ENCODE assay signal across 13 mouse cellular contexts in genomic region chr7:113076243-113076642, GRCm38 (mm10).
"Had no signal": no experiment of that assay in that cellular context is flagged by ENCODE, and none has a peak within 500 bp of the region (broad histone marks: within the 10 kb centered on the region; RNA-seq: fewer than 3 reads in every experiment).

No protein-coding gene starts in this region.

- DNase-seq: kidney, postnatal 10 days; kidney, postnatal 4 days; liver; liver, embryonic 13.5 days; lung, adult 18-20 months; right cerebral cortex, postnatal 14 days; thymus, adult 2 months; thymus, postnatal 25 days had no signal

- H3K4me3 ChIP-seq: layer of hippocampus, adult 2 months; limb, embryonic 12.5 days; liver, embryonic 13.5 days; midbrain, embryonic 12.5 days; neural tube, embryonic 13.5 days; stomach, embryonic 15.5 days had no signal

- H3K4me1 ChIP-seq: liver, embryonic 13.5 days; stomach, embryonic 15.5 days had no signal

- H3K27ac ChIP-seq: layer of hippocampus, adult 2 months; limb, embryonic 12.5 days; liver, embryonic 13.5 days; midbrain, embryonic 12.5 days; neural tube, embryonic 13.5 days; stomach, embryonic 15.5 days had no signal
